Mouse (Mus musculus) limb, embryonic 12.5 days (tissue): Measurements from ENCODE around the gene Gimap4. TPM values are rescaled to one million over a fixed set of nuclear protein-coding genes. Genes with fewer than 3 reads are reported as not detected.
A peak's percentile ranks its signal among the peaks of the same experiment; 100 is the strongest.

ENCODE experiments used
- ATAC-seq: fragments of 200-750 bp; cut with Nextera tagmentation; 2 replicates; pipeline ENCODE4 v1.8.0; 2017; ENCODE audit warnings: low read depth, moderate TSS enrichment; ENCODE audit not compliant: insufficient number of reproducible peaks, insufficient read depth, low FRiP score, low TSS enrichment
- H3K27ac ChIP-seq: fragments of 300-500 bp; sonication (generic); 2 replicates; pipeline ENCODE4 v1.5.1; 2016; ENCODE audit warnings: mild to moderate bottlenecking, moderate library complexity
- H3K27me3 ChIP-seq: fragments of 300-500 bp; sonication (generic); 2 replicates; pipeline ENCODE4 v1.6.1; 2016; ENCODE audit warnings: mild to moderate bottlenecking, moderate library complexity
- H3K36me3 ChIP-seq: fragments of 300-500 bp; sonication (generic); 2 replicates; pipeline ENCODE4 v1.6.1; 2016; ENCODE audit warnings: mild to moderate bottlenecking, moderate library complexity
- H3K4me1 ChIP-seq: fragments of 300-500 bp; sonication (generic); replicated peaks from 2 replicates; pipeline ENCODE4 v1.6.1; 2016
- H3K4me2 ChIP-seq: fragments of 300-500 bp; sonication (generic); 2 replicates; pipeline ENCODE4 v1.6.1; 2016; ENCODE audit warnings: mild to moderate bottlenecking, moderate library complexity
- H3K4me3 ChIP-seq: fragments of 300-500 bp; sonication (generic); replicated peaks from 2 replicates; pipeline ENCODE4 v1.5.1; 2016; ENCODE audit warnings: mild to moderate bottlenecking
- H3K9ac ChIP-seq: fragments of 300-500 bp; sonication (generic); replicated peaks from 2 replicates; pipeline ENCODE4 v1.6.1; 2016; ENCODE audit warnings: mild to moderate bottlenecking, moderate library complexity
- H3K9me3 ChIP-seq: fragments of 300-500 bp; sonication (generic); 2 replicates; pipeline ENCODE4 v1.6.1; 2016; ENCODE audit warnings: mild to moderate bottlenecking, moderate library complexity
- WGBS: fragments of 180-500 bp; shearing (Covaris S2); methylation state at CpG from one replicate; pipeline ENCODE4 v1.1.7; 2016; 5-methylcytosine and 5-hydroxymethylcytosine counted together
- polyA plus RNA-seq: library from polyadenylated mRNA; unstranded; fragments of >200 nt; fragmentation: Nextera tagmentation; extraction: Ambion mirVana; gene quantifications from 2 replicates; pipeline ENCODE4 v1.2.1, GENCODE M21; 2016

Gimap4 gene
- polyA plus RNA-seq, 1 experiment from 2014 or later: 10.0 TPM

DNA sequence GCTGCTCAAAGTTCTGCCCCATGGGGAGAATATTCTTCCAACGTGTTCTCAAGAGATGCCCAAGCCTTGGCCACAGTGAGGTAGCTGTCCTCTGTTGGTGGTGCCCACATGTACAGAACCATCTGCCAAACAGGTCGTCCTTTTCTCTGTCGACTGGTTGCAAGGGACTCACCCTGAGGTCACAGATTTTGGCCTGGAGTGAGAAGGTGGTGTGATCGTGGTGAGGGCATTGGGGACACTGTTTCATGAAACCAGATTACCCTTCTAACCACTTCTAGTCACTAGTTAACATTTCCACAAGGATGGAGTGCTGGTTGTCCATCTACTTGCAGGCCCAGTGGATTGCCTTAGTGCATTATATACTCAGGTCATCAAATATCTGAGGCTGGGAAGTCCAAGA is 35.6 kb upstream of the Gimap4 start:
- ATAC-seq: no peak
- Histone ChIP-seq H3K4me1 (no peaks in the 10 kb centered on the region), H3K4me2 (no peak overlapping the region), H3K27ac (no peak overlapping the region), H3K4me3 (no peak overlapping the region), H3K27me3 (no peaks in the 10 kb centered on the region), H3K9me3 (no peaks in the 10 kb centered on the region), H3K36me3 (no peaks in the 10 kb centered on the region), H3K9ac (no peak overlapping the region)
- 84% methylated on average over 4 of the region's 4 CpGs for WGBS

DNA sequence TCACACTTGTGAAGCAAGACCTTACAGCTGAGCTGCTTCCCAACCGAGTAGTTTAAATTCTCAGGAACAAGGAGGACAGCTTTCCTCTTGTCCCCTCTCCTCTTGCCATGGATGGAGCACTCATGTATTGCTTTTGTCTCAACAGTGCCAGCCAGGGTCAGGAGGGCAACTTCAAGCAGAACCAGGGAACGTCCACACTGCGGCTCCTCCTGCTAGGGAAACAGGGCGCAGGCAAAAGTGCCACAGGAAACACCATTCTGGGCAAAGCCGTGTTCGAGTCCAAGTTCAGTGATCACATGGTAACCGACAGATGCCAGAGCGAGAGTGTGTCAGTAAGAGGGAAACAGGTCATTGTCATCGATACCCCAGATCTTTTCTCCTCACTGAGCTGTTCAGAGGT is 34.3 kb upstream of the Gimap4 start:
- H3K9ac ChIP-seq: no peak overlapping the region
- no peaks in the 10 kb centered on the region for H3K27me3 ChIP-seq
- H3K9me3 ChIP-seq: no peaks in the 10 kb centered on the region
- 90% methylated on average over 9 of the region's 9 CpGs for WGBS
- no peak overlapping the region for H3K4me2 ChIP-seq
- H3K4me3 ChIP-seq: no peak overlapping the region
- H3K4me1 ChIP-seq: no peaks in the 10 kb centered on the region
- no peak overlapping the region for H3K27ac ChIP-seq
- ATAC-seq: no peak
- no peaks in the 10 kb centered on the region for H3K36me3 ChIP-seq

DNA sequence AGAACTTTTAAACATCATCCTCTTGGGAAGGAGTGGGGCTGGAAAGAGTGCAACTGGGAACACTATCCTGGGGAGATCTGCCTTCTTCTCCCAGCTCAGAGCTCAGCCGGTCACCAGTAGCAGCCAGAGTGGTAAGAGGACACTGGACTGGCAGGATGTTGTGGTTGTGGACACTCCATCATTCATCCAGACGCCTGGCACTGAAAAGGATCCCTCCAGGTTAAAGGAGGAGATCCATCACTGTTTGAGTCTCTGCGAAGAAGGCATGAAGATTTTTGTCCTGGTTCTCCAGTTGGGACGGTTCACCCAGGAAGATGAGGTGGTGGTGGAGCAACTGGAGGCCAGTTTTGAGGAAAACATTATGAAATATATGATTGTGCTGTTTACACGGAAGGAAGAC is 25.6 kb upstream of the Gimap4 start:
- Histone ChIP-seq H3K27ac (no peak overlapping the region), H3K9ac (no peak overlapping the region), H3K4me3 (no peak overlapping the region), H3K27me3 (no peaks in the 10 kb centered on the region), H3K36me3 (no peaks in the 10 kb centered on the region), H3K4me1 (no peaks in the 10 kb centered on the region), H3K4me2 (no peak overlapping the region), H3K9me3 (no peaks in the 10 kb centered on the region)
- ATAC-seq: no peak
- 78% methylated on average over 5 of the region's 5 CpGs for WGBS

DNA sequence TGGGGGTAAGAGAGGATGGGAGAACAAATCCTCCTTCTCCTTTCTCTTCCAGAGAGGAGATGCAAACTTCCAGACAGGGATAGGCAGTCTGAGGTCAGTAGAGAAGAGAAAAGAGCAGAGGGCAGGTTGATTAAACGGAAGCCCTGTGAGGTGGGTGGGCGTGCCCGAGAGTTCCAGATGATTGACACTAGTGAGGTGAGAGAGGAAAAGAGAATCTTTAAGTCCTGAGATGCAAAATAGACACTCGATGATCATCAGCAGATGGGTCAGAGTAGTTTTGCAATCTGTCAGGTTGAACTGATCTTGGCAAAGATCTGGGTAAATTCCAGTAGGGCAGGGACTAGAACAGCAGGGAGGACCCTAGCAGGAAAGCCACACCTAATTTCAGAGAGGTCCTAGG is 19.6 kb upstream of the Gimap4 start:
- Histone ChIP-seq H3K27ac (no peak overlapping the region), H3K36me3 (no peaks in the 10 kb centered on the region), H3K9ac (no peak overlapping the region), H3K4me2 (no peak overlapping the region), H3K9me3 (no peaks in the 10 kb centered on the region), H3K4me3 (no peak overlapping the region), H3K27me3 (no peaks in the 10 kb centered on the region), H3K4me1 (no peaks in the 10 kb centered on the region)
- 88% methylated on average over 4 of the region's 4 CpGs for WGBS
- no peak for ATAC-seq

DNA sequence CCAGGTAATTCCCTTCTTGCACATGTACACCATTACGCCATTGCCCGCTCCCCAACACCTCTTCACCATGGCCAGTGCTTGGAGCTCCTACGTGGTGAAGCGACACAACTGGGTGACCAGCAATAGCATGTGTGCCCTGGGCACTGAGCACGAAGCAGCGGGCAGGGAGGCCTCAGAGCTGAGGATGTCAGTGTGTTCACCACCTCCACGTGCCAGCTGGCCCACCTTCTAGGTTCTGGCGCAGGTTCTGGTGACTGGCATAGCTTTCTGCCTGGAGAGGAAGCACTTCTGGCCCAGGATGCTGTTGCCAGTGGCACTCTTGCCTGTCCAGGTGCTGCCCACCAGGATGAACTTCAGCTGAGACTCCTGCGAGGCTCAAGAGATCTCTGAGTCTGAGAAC is 18.9 kb upstream of the Gimap4 start:
- Histone ChIP-seq H3K4me3 (no peak overlapping the region), H3K4me2 (no peak overlapping the region), H3K4me1 (no peaks in the 10 kb centered on the region), H3K27me3 (no peaks in the 10 kb centered on the region), H3K36me3 (no peaks in the 10 kb centered on the region), H3K9me3 (no peaks in the 10 kb centered on the region), H3K27ac (no peak overlapping the region), H3K9ac (no peak overlapping the region)
- WGBS: 91% methylated on average over 9 of the region's 9 CpGs
- ATAC-seq: no peak

DNA sequence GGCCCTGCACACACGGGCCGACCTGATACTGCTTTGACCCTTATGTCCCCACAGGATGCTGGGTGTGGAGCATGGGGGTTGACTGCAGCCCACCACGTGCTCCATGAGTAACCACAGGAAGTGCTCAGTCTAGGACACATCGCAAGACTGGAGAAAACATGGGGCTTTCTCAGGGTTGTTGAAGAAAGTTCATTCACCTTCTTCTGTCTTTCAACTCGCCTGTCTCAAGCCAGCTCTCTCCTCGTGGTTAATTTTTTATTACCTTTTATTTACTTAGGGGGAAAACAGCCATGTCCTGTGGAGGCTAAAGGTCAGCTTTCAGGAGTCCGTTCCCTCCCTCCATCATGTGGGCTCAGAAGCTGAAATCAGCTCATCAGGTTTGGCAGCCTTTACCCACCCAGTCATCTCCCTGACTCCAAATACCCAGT is 18.2 kb upstream of the Gimap4 start:
- H3K36me3 ChIP-seq: no peaks in the 10 kb centered on the region
- H3K4me1 ChIP-seq: no peaks in the 10 kb centered on the region
- no peak overlapping the region for H3K4me3 ChIP-seq
- no peak overlapping the region for H3K27ac ChIP-seq
- H3K27me3 ChIP-seq: no peaks in the 10 kb centered on the region
- no peaks in the 10 kb centered on the region for H3K9me3 ChIP-seq
- 33% methylated on average over 7 of the region's 7 CpGs for WGBS
- no peak for ATAC-seq
- H3K9ac ChIP-seq: no peak overlapping the region
- no peak overlapping the region for H3K4me2 ChIP-seq

DNA sequence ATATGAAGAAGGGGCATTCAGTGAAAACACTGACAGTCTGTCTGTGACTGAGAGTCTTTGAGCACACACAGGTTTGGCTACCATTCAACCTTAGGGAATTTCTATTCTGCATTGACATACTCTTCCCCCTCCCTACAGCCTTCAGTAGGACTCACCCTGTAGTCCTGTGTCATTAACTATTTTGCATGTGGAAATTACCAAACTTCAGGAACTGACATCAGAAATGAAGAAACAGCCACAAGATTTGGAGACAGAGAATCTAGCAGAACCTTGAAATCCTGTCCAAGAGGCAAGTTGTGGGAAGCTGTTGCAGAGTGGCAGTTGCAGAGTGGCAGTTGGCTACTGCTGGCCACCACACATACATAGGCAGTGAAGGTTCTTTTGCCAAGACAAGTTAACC is 16.3 kb upstream of the Gimap4 start:
- Histone ChIP-seq H3K27me3 (no peaks in the 10 kb centered on the region), H3K36me3 (no peaks in the 10 kb centered on the region), H3K4me1 (no peaks in the 10 kb centered on the region), H3K9ac (no peak overlapping the region), H3K9me3 (no peaks in the 10 kb centered on the region), H3K4me3 (no peak overlapping the region), H3K27ac (no peak overlapping the region), H3K4me2 (no peak overlapping the region)
- ATAC-seq: no peak

DNA sequence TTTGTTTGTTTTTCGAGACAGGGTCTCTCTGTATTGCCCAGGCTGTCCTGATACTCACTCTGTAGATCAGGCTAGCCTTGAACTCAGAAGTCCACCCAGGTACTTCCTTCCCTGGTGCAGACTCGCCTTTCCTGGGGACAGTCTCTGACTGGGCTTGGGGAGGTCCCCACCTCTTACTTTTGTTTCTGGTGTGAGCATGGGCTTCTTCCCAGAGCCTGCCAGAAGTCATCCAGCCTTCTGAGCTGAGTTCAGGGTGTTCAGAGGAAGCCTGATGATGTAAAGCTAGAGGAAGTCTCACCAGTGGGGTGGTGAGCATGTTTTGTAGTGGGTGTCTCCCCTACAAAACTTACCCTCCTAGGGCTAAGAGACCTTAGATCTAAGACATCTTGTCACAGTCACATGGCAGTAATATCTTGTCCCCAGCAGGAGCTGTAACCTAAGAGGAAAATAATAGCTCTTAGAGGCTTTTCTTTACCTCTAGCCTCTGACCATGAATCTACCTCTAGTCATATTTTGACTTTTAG is 14.8 kb upstream of the Gimap4 start:
- H3K4me2 ChIP-seq: no peak overlapping the region
- no peak for ATAC-seq
- no peak overlapping the region for H3K27ac ChIP-seq
- no peaks in the 10 kb centered on the region for H3K36me3 ChIP-seq
- H3K9ac ChIP-seq: no peak overlapping the region
- WGBS: 71% methylated on average over 2 of the region's 2 CpGs
- no peak overlapping the region for H3K4me3 ChIP-seq
- H3K9me3 ChIP-seq: no peaks in the 10 kb centered on the region
- no peaks in the 10 kb centered on the region for H3K27me3 ChIP-seq
- H3K4me1 ChIP-seq: no peaks in the 10 kb centered on the region

DNA sequence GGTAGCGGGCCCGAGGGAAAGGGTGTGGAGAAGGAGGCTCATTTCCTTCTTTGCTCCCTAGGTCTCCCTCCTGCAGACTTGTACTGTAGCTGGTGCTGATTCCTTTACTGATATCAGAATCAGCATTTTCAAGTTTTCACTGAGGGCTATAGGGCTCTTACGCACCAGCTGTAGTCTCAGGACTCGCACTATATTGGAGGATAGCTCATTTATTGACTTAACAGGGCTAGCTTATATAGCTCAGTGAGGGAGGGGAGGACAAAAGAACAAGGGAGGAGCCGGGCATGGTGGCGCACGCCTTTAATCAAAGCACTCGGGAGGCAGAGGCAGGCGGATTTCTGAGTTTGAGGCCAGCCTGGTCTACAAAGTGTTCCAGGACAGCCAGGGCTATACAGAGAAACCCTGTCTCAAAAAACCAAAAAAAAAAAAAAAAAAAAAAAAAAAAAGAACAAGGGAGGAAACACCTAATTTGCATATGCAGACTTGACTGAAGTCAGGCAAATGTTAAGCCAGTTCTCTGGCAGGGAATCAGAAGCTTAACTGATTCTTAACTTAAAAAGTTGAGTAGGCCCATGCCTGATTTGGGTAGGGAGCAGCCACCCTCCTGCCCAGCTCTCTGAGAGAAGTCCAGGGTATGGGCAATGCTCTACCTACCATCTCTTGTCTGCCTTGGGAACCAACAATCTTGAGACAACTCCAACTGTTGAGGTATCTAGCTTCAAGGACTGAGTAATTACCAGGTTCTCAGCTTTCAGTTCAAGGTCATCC is 9.9 kb upstream of the Gimap4 start:
- 94% methylated on average over 9 of the region's 9 CpGs for WGBS
- no peaks in the 10 kb centered on the region for H3K27me3 ChIP-seq
- no peaks in the 10 kb centered on the region for H3K9me3 ChIP-seq
- no peak overlapping the region for H3K4me2 ChIP-seq
- no peak overlapping the region for H3K9ac ChIP-seq
- no peak overlapping the region for H3K4me3 ChIP-seq
- H3K27ac ChIP-seq: no peak overlapping the region
- no peaks in the 10 kb centered on the region for H3K36me3 ChIP-seq
- ATAC-seq: no peak
- no peaks in the 10 kb centered on the region; the same call in 1 of the 2 replicates for H3K4me1 ChIP-seq

DNA sequence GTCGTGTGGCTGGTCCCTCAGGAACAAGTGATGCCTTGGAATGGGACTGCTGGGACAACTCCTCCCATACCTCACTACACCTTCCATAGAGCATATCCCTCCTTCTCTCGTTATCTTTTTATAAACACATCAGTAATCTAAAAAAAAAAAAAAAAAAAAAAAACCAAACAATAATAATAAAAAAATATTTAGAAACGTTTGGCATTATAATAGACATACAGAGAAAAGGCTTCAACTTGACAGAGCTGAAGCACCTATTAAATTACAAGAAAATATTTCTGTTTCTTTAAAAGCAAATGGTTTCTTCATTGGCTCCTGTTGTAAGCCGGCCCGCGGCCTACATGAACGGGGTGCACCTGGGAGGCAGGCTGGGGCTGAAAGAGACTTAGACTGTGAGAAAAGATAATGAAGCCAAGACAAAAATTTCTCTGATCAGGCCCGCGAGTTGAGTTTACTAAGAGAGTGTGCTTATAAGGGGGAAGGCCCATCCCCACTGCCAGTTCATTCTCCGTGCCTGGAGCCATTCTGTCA is 8.9 kb upstream of the Gimap4 start:
- 53% methylated on average over 10 of the region's 10 CpGs for WGBS
- peak overlapping the region; percentile 42 for H3K4me2 ChIP-seq
- no peak for ATAC-seq
- H3K27me3 ChIP-seq: no peaks in the 10 kb centered on the region
- H3K9me3 ChIP-seq: no peaks in the 10 kb centered on the region
- H3K9ac ChIP-seq: no peak overlapping the region
- peak overlapping the region; percentile 19 for H3K4me3 ChIP-seq
- H3K36me3 ChIP-seq: no peaks in the 10 kb centered on the region
- H3K4me1 ChIP-seq: no peaks in the 10 kb centered on the region; the same call in 1 of the 2 replicates
- H3K27ac ChIP-seq: no peak overlapping the region

DNA sequence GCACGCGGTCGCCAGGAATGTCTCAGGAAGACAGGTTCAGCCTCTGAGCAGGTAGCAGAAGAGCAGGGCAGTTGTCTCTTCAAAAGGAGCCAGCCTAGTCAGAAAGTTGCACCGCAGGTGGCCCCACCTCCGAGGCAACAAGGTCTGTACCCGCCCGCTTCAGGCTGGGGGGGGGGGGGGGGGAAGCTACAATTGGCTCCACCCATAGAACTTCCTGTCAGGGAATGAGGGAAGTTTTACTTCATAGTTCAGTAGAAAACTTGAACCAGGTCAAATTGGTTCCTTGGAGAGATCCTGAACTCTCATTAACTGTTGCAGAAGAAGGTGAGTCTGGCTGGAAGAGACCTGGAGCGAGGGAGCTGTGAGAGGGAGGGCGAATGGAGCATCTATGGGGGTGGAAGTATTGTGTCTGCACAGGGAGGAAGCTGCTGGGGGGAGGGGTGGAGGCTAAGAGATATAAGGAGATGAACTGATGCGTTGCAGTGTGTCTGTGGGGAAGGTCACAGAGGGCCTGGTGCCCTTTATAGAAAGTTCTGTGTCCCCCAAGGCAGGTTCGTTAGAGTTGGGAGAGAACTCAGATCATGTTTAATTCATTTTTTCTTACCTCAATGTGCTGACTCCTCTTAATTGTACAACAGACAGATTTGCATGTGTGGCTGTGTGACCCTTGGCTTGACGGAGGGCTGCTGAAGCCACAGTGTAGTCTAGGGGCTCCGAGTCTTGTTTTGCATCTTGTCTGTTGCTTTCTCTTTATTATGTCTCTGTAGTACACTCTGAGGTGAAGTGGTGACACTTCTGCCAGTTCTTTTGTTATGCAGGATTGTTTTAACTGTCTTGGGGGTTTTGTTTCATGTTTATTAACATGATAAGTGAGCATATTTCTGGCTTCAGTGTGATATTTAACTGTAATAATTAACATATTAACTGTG is 8.2 kb upstream of the Gimap4 start, which contains the start of gene Gimap9:
Gene Gimap9 (plus strand): TSS at position 199 of the 929 bp plus-strand sequence.
- 31% methylated on average over 12 of the region's 13 CpGs for WGBS
- peak within 1 kb of the TSS; percentile 19 for H3K4me3 ChIP-seq
- no peaks in the 10 kb centered on the region for H3K9me3 ChIP-seq
- H3K4me1 ChIP-seq: no peaks in the 10 kb centered on the region; the same call in 1 of the 2 replicates
- H3K27ac ChIP-seq: no peak within 1 kb of the TSS
- peak within 1 kb of the TSS; percentile 42 for H3K4me2 ChIP-seq
- H3K9ac ChIP-seq: no peak within 1 kb of the TSS
- no peaks in the 10 kb centered on the region for H3K36me3 ChIP-seq
- no peak for ATAC-seq
- no peaks in the 10 kb centered on the region for H3K27me3 ChIP-seq
